Mouse (Mus musculus): Measurements from ENCODE around the gene Efnb3. TPM values are rescaled to one million over a fixed set of nuclear protein-coding genes. Genes with fewer than 3 reads are reported as not detected.
"Not testable (repeated sequence)": the region's sequence is repeated elsewhere in the genome, so short reads cannot be mapped to it uniquely, and the experiment has no call there.

Efnb3 gene
- polyA plus RNA-seq, 1 experiment from 2014 or later: 165 TPM

- peaks cover 23% of the 10 kb centered on the region for H3K4me1 ChIP-seq (ENCODE audit: control insufficient read depth, insufficient read depth, low read length)
- not testable (repeated sequence) for H3K4me2 ChIP-seq (ENCODE audit: low read length); H3K9ac ChIP-seq (ENCODE audit: low read depth, low read length); H3K9me3 ChIP-seq (replicated peaks; ENCODE audit: control insufficient read depth, low read length, poor library complexity, severe bottlenecking); H3K4me3 ChIP-seq (ENCODE audit: low read depth, low read length); H3K36me3 ChIP-seq (ENCODE audit: control insufficient read depth, insufficient read depth, low read length); H3K27ac ChIP-seq (ENCODE audit: low read length); ATAC-seq; H3K27me3 ChIP-seq (ENCODE audit: control insufficient read depth, insufficient read depth, low read depth, low read length)
- 88% methylated on average over 6 of the region's 6 CpGs for WGBS
These were observed 29.2 kb downstream of the Efnb3 start for GRCm38 (mm10) chr11:69530755-69531154.

DNA sequence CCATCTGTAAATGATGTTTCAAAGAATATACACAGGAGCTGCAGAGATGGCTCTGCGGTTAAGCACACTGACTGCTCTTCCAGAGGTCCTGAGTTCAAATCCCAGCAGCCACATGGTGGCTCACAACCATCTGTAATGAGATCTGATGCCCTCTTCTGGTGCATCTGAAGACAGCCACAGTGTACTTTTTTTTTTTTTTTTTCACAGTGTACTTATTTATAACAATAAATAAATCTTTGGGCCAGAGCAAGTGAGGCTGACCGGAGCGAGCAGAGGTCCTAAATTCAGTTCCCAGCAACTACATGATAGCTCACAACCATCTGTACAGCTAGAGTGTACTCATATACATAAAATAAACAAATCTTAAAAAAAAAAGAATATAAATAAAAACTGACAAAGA lies 29.7 kb downstream of the Efnb3 start:
- H3K4me2 ChIP-seq (ENCODE audit: low read length); H3K27ac ChIP-seq (ENCODE audit: low read length); H3K9ac ChIP-seq (ENCODE audit: low read depth, low read length); H3K9me3 ChIP-seq (replicated peaks; ENCODE audit: control insufficient read depth, low read length, poor library complexity, severe bottlenecking); H3K4me3 ChIP-seq (ENCODE audit: low read depth, low read length); H3K36me3 ChIP-seq (ENCODE audit: control insufficient read depth, insufficient read depth, low read length); ATAC-seq; H3K27me3 ChIP-seq (ENCODE audit: control insufficient read depth, insufficient read depth, low read depth, low read length): not testable (repeated sequence)
- WGBS: 97% methylated on average over 3 of the region's 3 CpGs
- H3K4me1 ChIP-seq (ENCODE audit: control insufficient read depth, insufficient read depth, low read length): peaks cover 23% of the 10 kb centered on the region

GRCm38 (mm10) chr11:69528031-69528390 lies 32.0 kb downstream of the Efnb3 start:
- 0 out of 2 replicates have a peak overlapping the region, but pooled peaks have one; percentile 50 for H3K4me2 ChIP-seq (ENCODE audit: low read length)
- H3K9ac ChIP-seq (ENCODE audit: low read depth, low read length): peak overlapping the region; percentile 71
- peaks cover 23% of the 10 kb centered on the region for H3K4me1 ChIP-seq (ENCODE audit: control insufficient read depth, insufficient read depth, low read length)
- no peak overlapping the region for H3K4me3 ChIP-seq (ENCODE audit: low read depth, low read length)
- no peaks in the 10 kb centered on the region for H3K36me3 ChIP-seq (ENCODE audit: control insufficient read depth, insufficient read depth, low read length)
- no peak for ATAC-seq
- peak overlapping the region; percentile 98 for H3K27ac ChIP-seq (ENCODE audit: low read length)
- WGBS: 58% methylated on average over 4 of the region's 4 CpGs
- H3K9me3 ChIP-seq (replicated peaks; ENCODE audit: control insufficient read depth, low read length, poor library complexity, severe bottlenecking): no peaks in the 10 kb centered on the region
- no peaks in the 10 kb centered on the region for H3K27me3 ChIP-seq (ENCODE audit: control insufficient read depth, insufficient read depth, low read depth, low read length)

- peak; percentile 76 for ATAC-seq
- 1% methylated on average over 30 of the region's 30 CpGs for WGBS
- H3K4me1 ChIP-seq (ENCODE audit: control insufficient read depth, insufficient read depth, low read length): peaks cover 23% of the 10 kb centered on the region
These were observed 32.6 kb downstream of the Efnb3 start for GRCm38 (mm10) chr11:69527098-69528030.

DNA sequence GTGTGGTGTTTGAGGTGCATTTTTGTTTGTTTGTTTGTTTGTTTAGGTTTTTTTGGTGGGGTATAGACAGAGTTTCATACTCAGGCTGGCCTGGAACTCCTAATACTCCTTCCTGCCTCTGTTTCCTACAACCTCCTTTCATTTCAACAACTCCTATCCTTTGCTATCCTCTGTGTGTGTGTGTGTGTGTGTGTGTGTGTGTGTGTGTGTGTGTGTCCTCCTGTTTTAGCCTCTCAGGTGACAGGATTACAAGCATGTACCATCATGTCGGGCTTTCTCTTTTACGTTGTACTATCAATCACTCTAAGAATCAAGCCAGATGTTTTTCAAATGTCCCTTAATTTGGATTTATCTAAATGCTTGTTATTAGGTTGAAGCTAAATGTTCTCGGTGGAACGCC lies 33.4 kb downstream of the Efnb3 start:
- Histone ChIP-seq H3K4me3 (ENCODE audit: low read depth, low read length) (peak overlapping the region; percentile 18; the same call in 1 of the 2 replicates), H3K36me3 (ENCODE audit: control insufficient read depth, insufficient read depth, low read length) (no peaks in the 10 kb centered on the region), H3K9me3 (replicated peaks; ENCODE audit: control insufficient read depth, low read length, poor library complexity, severe bottlenecking) (no peaks in the 10 kb centered on the region), H3K9ac (ENCODE audit: low read depth, low read length) (peak overlapping the region; percentile 71), H3K27ac (ENCODE audit: low read length) (peak overlapping the region; percentile 98), H3K27me3 (ENCODE audit: control insufficient read depth, insufficient read depth, low read depth, low read length) (no peaks in the 10 kb centered on the region), H3K4me1 (ENCODE audit: control insufficient read depth, insufficient read depth, low read length) (peaks cover 23% of the 10 kb centered on the region), H3K4me2 (ENCODE audit: low read length) (peak overlapping the region; percentile 50)
- peak; percentile 10; the same call in 1 of the 2 replicates for ATAC-seq
- 11% methylated on average over 4 of the region's 4 CpGs for WGBS

More at GRCm38 (mm10) chr11:69527098-69528030, 32.6 kb downstream of the Efnb3 start:
- Histone ChIP-seq H3K9me3 (replicated peaks; ENCODE audit: control insufficient read depth, low read length, poor library complexity, severe bottlenecking) (no peaks in the 10 kb centered on the region), H3K27me3 (ENCODE audit: control insufficient read depth, insufficient read depth, low read depth, low read length) (no peaks in the 10 kb centered on the region), H3K27ac (ENCODE audit: low read length) (peak overlapping the region; percentile 98), H3K9ac (ENCODE audit: low read depth, low read length) (peak overlapping the region; percentile 71), H3K36me3 (ENCODE audit: control insufficient read depth, insufficient read depth, low read length) (no peaks in the 10 kb centered on the region), H3K4me3 (ENCODE audit: low read depth, low read length) (peak overlapping the region; percentile 18), H3K4me2 (ENCODE audit: low read length) (peak overlapping the region; percentile 50)

DNA sequence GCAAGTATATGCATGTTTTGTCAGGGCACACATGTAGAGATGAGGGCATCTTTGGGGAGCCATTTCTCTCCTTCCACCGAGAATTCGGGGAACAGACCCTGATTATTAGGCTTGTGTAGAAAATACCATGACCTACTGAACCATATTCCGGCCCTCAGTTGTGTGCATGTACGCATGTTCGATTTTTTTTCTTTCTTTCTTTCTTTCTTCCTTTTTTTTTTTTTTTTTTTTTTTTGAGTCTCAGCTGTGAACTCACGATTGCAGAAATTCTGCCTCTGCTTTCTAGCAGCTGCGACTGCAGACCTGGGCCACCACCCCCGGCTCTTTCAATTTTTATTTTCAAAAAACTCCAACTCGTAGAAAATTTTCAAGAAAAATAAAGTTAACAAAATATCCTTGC lies 34.3 kb downstream of the Efnb3 start:
- Histone ChIP-seq H3K9me3 (replicated peaks; ENCODE audit: control insufficient read depth, low read length, poor library complexity, severe bottlenecking) (no peaks in the 10 kb centered on the region), H3K36me3 (ENCODE audit: control insufficient read depth, insufficient read depth, low read length) (no peaks in the 10 kb centered on the region), H3K27ac (ENCODE audit: low read length) (peak overlapping the region; percentile 98), H3K4me2 (ENCODE audit: low read length) (no peak overlapping the region), H3K27me3 (ENCODE audit: control insufficient read depth, insufficient read depth, low read depth, low read length) (no peaks in the 10 kb centered on the region), H3K9ac (ENCODE audit: low read depth, low read length) (no peak overlapping the region), H3K4me1 (ENCODE audit: control insufficient read depth, insufficient read depth, low read length) (peaks cover 23% of the 10 kb centered on the region), H3K4me3 (ENCODE audit: low read depth, low read length) (no peak overlapping the region)
- no peak for ATAC-seq
- WGBS: 80% methylated on average over 9 of the region's 9 CpGs

- Histone ChIP-seq H3K27ac (ENCODE audit: low read length) (no peak overlapping the region), H3K4me2 (ENCODE audit: low read length) (no peak overlapping the region), H3K9ac (ENCODE audit: low read depth, low read length) (no peak overlapping the region), H3K4me1 (ENCODE audit: control insufficient read depth, insufficient read depth, low read length) (peaks cover 23% of the 10 kb centered on the region), H3K36me3 (ENCODE audit: control insufficient read depth, insufficient read depth, low read length) (no peaks in the 10 kb centered on the region), H3K9me3 (replicated peaks; ENCODE audit: control insufficient read depth, low read length, poor library complexity, severe bottlenecking) (no peaks in the 10 kb centered on the region), H3K27me3 (ENCODE audit: control insufficient read depth, insufficient read depth, low read depth, low read length) (no peaks in the 10 kb centered on the region), H3K4me3 (ENCODE audit: low read depth, low read length) (no peak overlapping the region)
- no peak for ATAC-seq
- WGBS: 83% methylated on average over 4 of the region's 4 CpGs
These were observed 36.4 kb downstream of the Efnb3 start for GRCm38 (mm10) chr11:69523651-69524050.

DNA sequence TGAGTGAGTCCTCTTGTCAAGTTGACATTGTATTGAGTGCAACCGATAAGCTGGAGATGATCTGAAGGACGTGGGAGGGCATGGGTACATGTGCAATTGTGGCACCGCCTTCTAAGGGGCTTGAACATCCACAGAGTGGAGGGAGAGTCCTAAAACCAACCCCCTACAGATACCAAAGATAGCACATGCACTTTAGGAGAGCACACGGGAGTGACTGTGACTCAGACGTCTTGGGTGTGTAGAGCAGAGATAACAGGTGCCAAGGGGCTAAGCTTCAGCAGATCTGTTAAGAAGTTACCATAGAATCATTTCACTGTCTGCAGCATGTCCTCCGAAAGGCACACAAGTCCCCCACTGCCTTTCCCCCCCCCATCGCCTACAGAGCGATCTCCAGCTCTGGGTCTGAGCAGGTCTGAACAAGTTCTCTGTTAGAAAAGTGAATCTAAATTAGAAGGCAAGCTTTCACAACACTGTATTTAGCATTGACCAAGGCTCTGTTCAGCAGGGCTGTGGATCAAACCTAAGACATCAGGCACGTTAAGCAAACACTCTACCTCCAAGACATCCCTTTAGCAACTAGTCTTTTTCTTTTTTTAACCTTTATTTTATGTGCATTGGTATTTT lies 38.4 kb downstream of the Efnb3 start:
- no peaks in the 10 kb centered on the region for H3K27me3 ChIP-seq (ENCODE audit: control insufficient read depth, insufficient read depth, low read depth, low read length)
- no peak overlapping the region for H3K9ac ChIP-seq (ENCODE audit: low read depth, low read length)
- H3K9me3 ChIP-seq (replicated peaks; ENCODE audit: control insufficient read depth, low read length, poor library complexity, severe bottlenecking): no peaks in the 10 kb centered on the region
- no peak overlapping the region for H3K4me3 ChIP-seq (ENCODE audit: low read depth, low read length)
- H3K36me3 ChIP-seq (ENCODE audit: control insufficient read depth, insufficient read depth, low read length): no peaks in the 10 kb centered on the region
- peaks cover 8% of the 10 kb centered on the region for H3K4me1 ChIP-seq (ENCODE audit: control insufficient read depth, insufficient read depth, low read length)
- no peak overlapping the region for H3K4me2 ChIP-seq (ENCODE audit: low read length)
- 91% methylated on average over 9 of the region's 9 CpGs for WGBS
- H3K27ac ChIP-seq (ENCODE audit: low read length): no peak overlapping the region
- no peak for ATAC-seq

DNA sequence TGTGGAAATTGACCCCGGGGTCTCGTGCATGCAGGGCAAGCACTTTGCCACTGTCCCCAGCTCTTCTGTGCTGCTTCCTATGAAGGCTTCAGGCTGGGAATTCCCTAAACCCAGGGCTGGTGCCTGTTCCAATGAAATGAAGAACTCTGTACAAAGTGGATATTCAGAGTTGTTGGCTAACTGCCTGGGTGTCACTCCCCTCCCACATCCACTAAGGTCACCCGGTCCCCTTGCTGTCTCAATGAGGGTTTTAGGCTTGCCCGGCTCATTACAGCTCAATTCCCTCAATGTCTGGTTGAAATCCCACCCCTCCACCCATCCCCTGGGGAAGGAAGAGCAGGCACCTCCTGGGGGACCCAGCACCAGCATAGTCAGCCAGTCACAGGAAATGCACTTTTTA lies 40.0 kb downstream of the Efnb3 start:
- H3K4me1 ChIP-seq (ENCODE audit: control insufficient read depth, insufficient read depth, low read length): no peaks in the 10 kb centered on the region
- ATAC-seq: no peak
- WGBS: 76% methylated on average over 4 of the region's 4 CpGs
- H3K36me3 ChIP-seq (ENCODE audit: control insufficient read depth, insufficient read depth, low read length): no peaks in the 10 kb centered on the region
- H3K9me3 ChIP-seq (replicated peaks; ENCODE audit: control insufficient read depth, low read length, poor library complexity, severe bottlenecking): no peaks in the 10 kb centered on the region
- H3K4me2 ChIP-seq (ENCODE audit: low read length): no peak overlapping the region
- no peaks in the 10 kb centered on the region for H3K27me3 ChIP-seq (ENCODE audit: control insufficient read depth, insufficient read depth, low read depth, low read length)
- H3K4me3 ChIP-seq (ENCODE audit: low read depth, low read length): no peak overlapping the region
- no peak overlapping the region for H3K9ac ChIP-seq (ENCODE audit: low read depth, low read length)
- H3K27ac ChIP-seq (ENCODE audit: low read length): no peak overlapping the region

All from midbrain, embryonic 16.5 days (tissue).